Mouse (Mus musculus) heart, postnatal 0 days (tissue): ENCODE data around the gene Itga5. TPM values are rescaled to one million over a fixed set of nuclear protein-coding genes. Genes with fewer than 3 reads are reported as not detected.

Source experiments
- ATAC-seq: fragments of 200-750 bp; cut with Nextera tagmentation; 2 replicates; pipeline ENCODE4 v1.8.0; 2017; ENCODE audit warnings: low read depth, moderate number of reproducible peaks, moderate library complexity; ENCODE audit not compliant: insufficient read depth
- DNase-seq: peaks from one replicate; pipeline ENCODE4 v3.0.0-alpha.2; 2016; ENCODE audit warnings: low spot score
- H3K27ac ChIP-seq: fragments of 300-500 bp; sonication (generic); 2 replicates; pipeline ENCODE4 v1.5.1; 2014; ENCODE audit warnings: low read depth, mild to moderate bottlenecking
- H3K27me3 ChIP-seq: fragments of 300-500 bp; sonication (generic); 2 replicates; pipeline ENCODE4 v1.6.1; 2014; ENCODE audit warnings: low read length, mixed read lengths; ENCODE audit not compliant: control insufficient read depth, insufficient read depth
- H3K36me3 ChIP-seq: fragments of 300-500 bp; sonication (generic); replicated peaks from 2 replicates; pipeline ENCODE4 v1.6.1; 2014; ENCODE audit warnings: low read length, mixed read lengths; ENCODE audit not compliant: control insufficient read depth, insufficient read depth
- H3K4me1 ChIP-seq: fragments of 300-500 bp; sonication (generic); 2 replicates; pipeline ENCODE4 v1.6.1; 2014; ENCODE audit warnings: antibody characterized with exemption; ENCODE audit not compliant: control insufficient read depth, insufficient read depth
- H3K4me2 ChIP-seq: fragments of 300-500 bp; sonication (generic); 2 replicates; pipeline ENCODE4 v1.6.1; 2014; ENCODE audit warnings: low read depth, mild to moderate bottlenecking, low read length, moderate library complexity
- H3K4me3 ChIP-seq: fragments of 300-500 bp; sonication (generic); 2 replicates; pipeline ENCODE4 v1.5.1; 2014; ENCODE audit warnings: low read depth, low read length
- H3K9ac ChIP-seq: fragments of 300-500 bp; sonication (generic); replicated peaks from 2 replicates; pipeline ENCODE4 v1.6.1; 2014; ENCODE audit warnings: low read depth, low read length, mixed read lengths
- H3K9me3 ChIP-seq: fragments of 300-500 bp; sonication (generic); replicated peaks from 2 replicates; pipeline ENCODE4 v1.6.1; 2016; ENCODE audit warnings: low read length; ENCODE audit not compliant: control insufficient read depth
- CTCF ChIP-seq: IDR thresholded peaks from 2 replicates; pipeline ENCODE4 v1.5.1; 2016; ENCODE audit warnings: antibody characterized with exemption, control low read depth, low read depth
- EP300 ChIP-seq: IDR thresholded peaks from 2 replicates; pipeline ENCODE4 v1.6.1; 2016; ENCODE audit warnings: antibody characterized with exemption, low read depth
- WGBS: fragments of 180-500 bp; shearing (Covaris S2); extraction: QIAGEN DNeasy Blood & Tissue Kit; methylation state at CpG from one replicate; pipeline ENCODE4 v1.1.7; 2014; 5-methylcytosine and 5-hydroxymethylcytosine counted together
- polyA plus RNA-seq: library from polyadenylated mRNA; unstranded; fragments of >200 nt; fragmentation: Nextera tagmentation; extraction: Ambion mirVana; gene quantifications from 2 replicates; pipeline ENCODE4 v1.2.1, GENCODE M21; 2015
- total RNA-seq: library from RNA; depleted of rRNA; stranded (reverse); fragments of >200 nt; gene quantifications from 2 replicates; pipeline ENCODE4 v1.2.3, GENCODE M21; 2014; ENCODE audit warnings: low replicate concordance

Gene Itga5
- total and polyA plus RNA-seq, 2 experiments from 2014 or later: 47.5 to 83.3 TPM

- H3K4me1 ChIP-seq: peaks cover 20% of the 10 kb centered on the region
- WGBS: 51% methylated on average over 10 of the region's 10 CpGs
- ATAC-seq: 0 out of 2 replicates have a peak, but pooled peaks have one; percentile 5
- TF ChIP-seq EP300: no peak
- no peak for TF ChIP-seq CTCF
- H3K9me3 ChIP-seq: no peaks in the 10 kb centered on the region
- DNase-seq: no peak
- H3K4me3 ChIP-seq: no peak overlapping the region
- H3K9ac ChIP-seq: no peak overlapping the region
- H3K4me2 ChIP-seq: no peak overlapping the region
- H3K27ac ChIP-seq: no peak overlapping the region; the same call in 1 of the 2 replicates
- no peaks in the 10 kb centered on the region for H3K36me3 ChIP-seq
- H3K27me3 ChIP-seq: no peaks in the 10 kb centered on the region
Observed at GRCm38 (mm10) chr15:103315979-103316776, 50.4 kb downstream of the Itga5 start.

- 9% methylated on average over 18 of the region's 18 CpGs for WGBS
Observed at GRCm38 (mm10) chr15:103315011-103315502, 51.5 kb downstream of the Itga5 start.

GRCm38 (mm10) chr15:103314181-103314580 is 52.4 kb downstream of the Itga5 start:
- H3K27me3 ChIP-seq: 0 out of 2 replicates have a peak, but pooled peaks cover 5% of the 10 kb centered on the region
- DNase-seq (no peak), ATAC-seq (no peak)
- no peak overlapping the region for H3K27ac ChIP-seq
- H3K9ac ChIP-seq: no peak overlapping the region
- TF ChIP-seq CTCF (no peak), EP300 (no peak)
- no peaks in the 10 kb centered on the region for H3K36me3 ChIP-seq
- no peaks in the 10 kb centered on the region for H3K9me3 ChIP-seq
- H3K4me3 ChIP-seq: peak overlapping the region; percentile 38
- 34% methylated on average over 22 of the region's 22 CpGs for WGBS
- H3K4me1 ChIP-seq: peaks cover 20% of the 10 kb centered on the region
- H3K4me2 ChIP-seq: peak overlapping the region; percentile 78

More at GRCm38 (mm10) chr15:103315011-103315502, 51.5 kb downstream of the Itga5 start:
- peak; percentile 68 for TF ChIP-seq CTCF
- TF ChIP-seq EP300: no peak
- Histone ChIP-seq H3K27me3 (no peaks in the 10 kb centered on the region), H3K4me3 (peak overlapping the region; percentile 38), H3K4me2 (peak overlapping the region; percentile 78), H3K27ac (0 out of 2 replicates have a peak overlapping the region, but pooled peaks have one; percentile 32), H3K36me3 (no peaks in the 10 kb centered on the region), H3K4me1 (peaks cover 20% of the 10 kb centered on the region), H3K9ac (no peak overlapping the region), H3K9me3 (no peaks in the 10 kb centered on the region)
- ATAC-seq (peak; percentile 79), DNase-seq (peak; percentile 69)

GRCm38 (mm10) chr15:103313495-103314095 is 53.0 kb downstream of the Itga5 start:
- no peaks in the 10 kb centered on the region for H3K36me3 ChIP-seq
- TF ChIP-seq CTCF (peak; percentile 81), EP300 (no peak)
- 0 out of 2 replicates have a peak overlapping the region, but pooled peaks have one; percentile 28 for H3K27ac ChIP-seq
- H3K27me3 ChIP-seq: 0 out of 2 replicates have a peak, but pooled peaks cover 8% of the 10 kb centered on the region
- H3K4me2 ChIP-seq: peak overlapping the region; percentile 78
- H3K9me3 ChIP-seq: no peaks in the 10 kb centered on the region
- H3K9ac ChIP-seq: no peak overlapping the region
- H3K4me1 ChIP-seq: peaks cover 20% of the 10 kb centered on the region
- 19% methylated on average over 18 of the region's 18 CpGs for WGBS
- ATAC-seq (no peak), DNase-seq (peak; percentile 61)
- peak overlapping the region; percentile 38; the same call in 1 of the 2 replicates for H3K4me3 ChIP-seq

GRCm38 (mm10) chr15:103310365-103310910 is 56.1 kb downstream of the Itga5 start, which contains the start of gene Gpr84:
Gene Gpr84, minus strand, starts transcription at chr15:103310612.
- Histone ChIP-seq H3K27ac (no peak within 1 kb of the TSS), H3K9ac (no peak within 1 kb of the TSS), H3K4me3 (no peak within 1 kb of the TSS), H3K4me2 (no peak within 1 kb of the TSS), H3K36me3 (no peaks in the 10 kb centered on the region), H3K4me1 (peaks cover 16% of the 10 kb centered on the region), H3K27me3 (0 out of 2 replicates have a peak, but pooled peaks cover 8% of the 10 kb centered on the region), H3K9me3 (no peaks in the 10 kb centered on the region)
- ATAC-seq (no peak), DNase-seq (no peak)
- WGBS: 44% methylated on average over 6 of the region's 6 CpGs
- TF ChIP-seq EP300 (no peak), CTCF (no peak)
